Comparison of ENCODE assay signal across 14 mouse cellular contexts in the genomic region with DNA sequence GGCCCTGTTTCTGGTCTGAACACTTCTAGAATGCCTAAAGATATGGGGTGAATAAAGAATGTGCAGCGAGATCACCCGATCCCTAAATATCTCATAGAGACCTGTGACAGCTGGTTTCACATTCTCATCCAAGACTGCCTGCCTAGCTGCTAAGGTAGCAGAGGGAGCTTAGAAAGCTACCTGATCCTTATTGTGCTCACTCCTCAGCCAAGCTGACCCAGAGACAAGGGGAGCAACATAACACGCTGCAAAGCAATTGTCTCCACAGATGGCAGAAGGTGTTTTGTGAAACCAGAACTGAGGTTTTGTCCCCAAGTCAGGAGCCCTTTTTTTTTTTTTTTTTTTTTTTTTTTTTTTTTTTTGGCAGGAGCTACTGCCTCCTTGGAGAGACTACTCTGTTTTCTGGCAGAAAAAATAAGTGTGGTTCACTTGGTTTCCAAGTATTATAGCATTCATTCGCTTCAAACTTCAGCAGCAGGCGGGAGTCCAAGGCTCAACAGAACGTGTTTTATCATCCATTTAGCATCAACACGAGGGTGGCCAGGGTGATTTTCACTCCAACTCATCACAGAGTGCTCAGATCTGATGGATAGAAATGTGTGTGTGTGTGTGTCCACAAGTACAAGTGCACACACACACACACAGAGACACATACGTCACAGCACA. TPM values are rescaled to one million over a fixed set of nuclear protein-coding genes. Genes with fewer than 3 reads are reported as not detected.
DNase-seq lines count a peak whose midpoint lies in the region; ATAC-seq and TF ChIP-seq lines count a peak whose summit lies in the region.
"Had no signal": no experiment of that assay in that cellular context is flagged by ENCODE, and none has a peak within 500 bp of the region (broad histone marks: within the 10 kb centered on the region; RNA-seq: fewer than 3 reads in every experiment).

No protein-coding gene starts in this region.

- no peak overlapping the region for H3K27ac ChIP-seq in forebrain, embryonic 13.5 days
- no peak overlapping the region for H3K27ac ChIP-seq in forebrain, embryonic 12.5 days
- H3K27ac ChIP-seq in left cerebral cortex, adult 2 months: 0 out of 2 replicates have a peak overlapping the region, but pooled peaks have one; percentile 28
- no peak overlapping the region for H3K27ac ChIP-seq in forebrain, embryonic 16.5 days (ENCODE audit: low read length)
- no peak overlapping the region for H3K27ac ChIP-seq in cerebellum, adult 2 months (ENCODE audit: insufficient read depth, low read length)
- H3K27ac ChIP-seq: kidney, postnatal 0 days had no signal

- TF ChIP-seq POLR2A in cerebellum, adult 2 months (IDR thresholded peaks at IDR 0.05; ENCODE audit: borderline replicate concordance, insufficient read depth, low read length): no peak

- H3K4me2 ChIP-seq in forebrain, embryonic 13.5 days: no peak overlapping the region
- no peak overlapping the region for H3K4me2 ChIP-seq in forebrain, embryonic 12.5 days
- no peak overlapping the region for H3K4me2 ChIP-seq in forebrain, embryonic 16.5 days (ENCODE audit: low read length)

- TF ChIP-seq CTCF in left cerebral cortex, adult 2 months (IDR thresholded peaks at IDR 0.05): no peak
- no peak for TF ChIP-seq CTCF in cerebellum, adult 2 months (IDR thresholded peaks at IDR 0.05; ENCODE audit: borderline replicate concordance, insufficient read depth, low read depth, low read length)

- H3K36me3 ChIP-seq in forebrain, embryonic 13.5 days (ENCODE audit: poor library complexity, severe bottlenecking): peaks cover 16% of the 10 kb centered on the region
- H3K36me3 ChIP-seq in forebrain, embryonic 12.5 days (replicated peaks): no peaks in the 10 kb centered on the region
- H3K36me3 ChIP-seq in forebrain, embryonic 16.5 days (ENCODE audit: control insufficient read depth, insufficient read depth): 0 out of 2 replicates have a peak, but pooled peaks cover 2% of the 10 kb centered on the region

- peaks cover 10% of the 10 kb centered on the region for H3K4me1 ChIP-seq in forebrain, embryonic 13.5 days
- H3K4me1 ChIP-seq in forebrain, embryonic 12.5 days: peaks cover 7% of the 10 kb centered on the region
- peaks cover 16% of the 10 kb centered on the region for H3K4me1 ChIP-seq in forebrain, embryonic 16.5 days (replicated peaks; ENCODE audit: control insufficient read depth, insufficient read depth, low read length)
- H3K4me1 ChIP-seq in cerebellum, adult 2 months (ENCODE audit: control insufficient read depth, insufficient read depth, low read length): no peaks in the 10 kb centered on the region; the same call in 1 of the 2 replicates

- H3K9ac ChIP-seq in forebrain, embryonic 13.5 days: no peak overlapping the region
- no peak overlapping the region for H3K9ac ChIP-seq in forebrain, embryonic 12.5 days
- no peak overlapping the region for H3K9ac ChIP-seq in forebrain, embryonic 16.5 days (replicated peaks; ENCODE audit: low read depth, low read length)

- no peaks in the 10 kb centered on the region for H3K27me3 ChIP-seq in forebrain, embryonic 13.5 days
- H3K27me3 ChIP-seq in forebrain, embryonic 12.5 days: no peaks in the 10 kb centered on the region
- H3K27me3 ChIP-seq in forebrain, embryonic 16.5 days (replicated peaks; ENCODE audit: control insufficient read depth, insufficient read depth, low read length): no peaks in the 10 kb centered on the region
- no peaks in the 10 kb centered on the region for H3K27me3 ChIP-seq in cerebellum, adult 2 months (ENCODE audit: control insufficient read depth, insufficient read depth, low read length)

- 75% methylated on average over 8 of the region's 8 CpGs for WGBS in forebrain, embryonic 13.5 days
- WGBS in forebrain, embryonic 12.5 days: 88% methylated on average over 8 of the region's 8 CpGs
- WGBS in forebrain, embryonic 16.5 days: 49% methylated on average over 8 of the region's 8 CpGs
- WGBS in cerebellum, adult 2 months: 36% methylated on average over 8 of the region's 8 CpGs

- no peak for DNase-seq in left cerebral cortex, adult 2 months (ENCODE audit: extremely low spot score in 1 of 2, low spot score in 2 of 2)
- DNase-seq in left cerebral cortex, adult 11 months (ENCODE audit: low spot score): no peak
- peak; percentile 36 to 37 for DNase-seq in right cerebral cortex, postnatal 36 days (ENCODE audit: low spot score in 2 of 2)
- DNase-seq in spleen, postnatal 36 days (ENCODE audit: low spot score in 2 of 2): no peak
- no peak for DNase-seq in cerebellum, adult 2 months
- DNase-seq: adrenal gland, postnatal 36 days; cerebellum, postnatal 36 days; heart, adult 18-20 months; heart, postnatal 4 days; lung, adult 18-20 months had no signal

- H3K9me3 ChIP-seq in forebrain, embryonic 13.5 days (replicated peaks): no peaks in the 10 kb centered on the region
- no peaks in the 10 kb centered on the region for H3K9me3 ChIP-seq in forebrain, embryonic 12.5 days
- no peaks in the 10 kb centered on the region for H3K9me3 ChIP-seq in forebrain, embryonic 16.5 days (ENCODE audit: control insufficient read depth, low read length)

- no peak overlapping the region for H3K4me3 ChIP-seq in forebrain, embryonic 13.5 days
- no peak overlapping the region for H3K4me3 ChIP-seq in forebrain, embryonic 12.5 days (replicated peaks)
- no peak overlapping the region for H3K4me3 ChIP-seq in left cerebral cortex, adult 2 months
- H3K4me3 ChIP-seq in forebrain, embryonic 16.5 days (replicated peaks; ENCODE audit: low read length): no peak overlapping the region
- H3K4me3 ChIP-seq in cerebellum, adult 2 months (replicated peaks; ENCODE audit: insufficient read depth, low read depth, low read length): no peak overlapping the region

- intact Hi-C loops in left cerebral cortex, adult 2 months (cut with DNase I): no loop called here

- ATAC-seq in forebrain, embryonic 13.5 days: peak; percentile 32; the same call in 1 of the 2 replicates
- no peak for ATAC-seq in forebrain, embryonic 12.5 days (ENCODE audit: low FRiP score)
- ATAC-seq in forebrain, embryonic 16.5 days: peak; percentile 64

RNA-seq across cellular contexts. Expression of a gene that starts 22.6 kb away (rescaled TPM):
- polyA plus RNA-seq in forebrain, embryonic 13.5 days (2015; fragmentation: Nextera tagmentation; extraction: Ambion mirVana): 59.5 and 62.3 TPM in 2 replicates
- 49.9 and 52.1 TPM in 2 replicates for polyA plus RNA-seq in forebrain, embryonic 12.5 days (2016; fragmentation: Nextera tagmentation; extraction: Ambion mirVana)
- 10 to 100 TPM; 41.9 to 42.1 TPM for total RNA-seq in left cerebral cortex, adult 2 months (2021)
- polyA plus RNA-seq in forebrain, embryonic 16.5 days (2015; fragmentation: Nextera tagmentation; extraction: Ambion mirVana): 58.1 and 67.0 TPM in 2 replicates
- polyA plus RNA-seq in cerebellum, adult 2 months (2012; rRNA removed): 22.0 and 26.1 TPM in 2 replicates

Comparison
In these comparisons a context has a peak if more than half of its experiments do, and no peak if none do; other contexts are left out.
1. DNase-seq: peak in right cerebral cortex, postnatal 36 days (2 of 2); none in left cerebral cortex, adult 2 months (0 of 2), left cerebral cortex, adult 11 months (single experiment), spleen, postnatal 36 days (0 of 2) and cerebellum, adult 2 months (0 of 2).